Mouse (Mus musculus) urinary bladder, postnatal 36 days (tissue): ENCODE measurements around the gene Npepps.
"Not testable (repeated sequence)": the region's sequence is repeated elsewhere in the genome, so short reads cannot be mapped to it uniquely, and the experiment has no call there.

Source experiments
- DNase-seq, 2 experiments: peaks; one replicate each; pipeline ENCODE4 v3.0.0; 2022; ENCODE audit warnings: low spot score in 2 of 2, mixed read lengths in 1 of 2

Gene Npepps

GRCm38 (mm10) chr11:97280216-97280861 is at the start of gene Npepps:
Npepps (minus strand) TSS chr11:97280638.
- peak; percentile 60 to 72 for DNase-seq

DNA sequence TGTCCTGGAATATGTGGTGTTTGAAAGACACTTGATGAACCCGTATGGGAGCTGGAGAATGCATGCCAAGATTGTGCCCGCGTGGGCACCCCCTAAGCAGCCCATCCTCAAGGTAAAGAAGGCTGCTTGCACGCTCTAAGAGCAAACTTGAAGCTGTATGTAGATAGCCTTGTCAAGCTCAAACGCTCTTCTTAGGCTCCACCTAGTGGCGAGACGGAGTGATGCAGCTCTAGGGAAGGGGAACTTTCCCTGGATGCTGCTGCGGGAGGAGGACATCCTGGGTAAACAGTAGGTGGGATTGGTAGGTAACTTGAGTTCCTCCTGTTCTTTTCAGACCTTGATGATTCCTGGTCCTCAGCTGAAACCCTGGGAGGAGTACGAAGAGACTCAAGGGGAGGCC is 47.7 kb upstream of the Npepps start:
- DNase-seq, result peak in 1 of 2 experiments; percentile 63

GRCm38 (mm10) chr11:97325224-97325623 is 44.8 kb upstream of the Npepps start:
- no peak for DNase-seq

DNA sequence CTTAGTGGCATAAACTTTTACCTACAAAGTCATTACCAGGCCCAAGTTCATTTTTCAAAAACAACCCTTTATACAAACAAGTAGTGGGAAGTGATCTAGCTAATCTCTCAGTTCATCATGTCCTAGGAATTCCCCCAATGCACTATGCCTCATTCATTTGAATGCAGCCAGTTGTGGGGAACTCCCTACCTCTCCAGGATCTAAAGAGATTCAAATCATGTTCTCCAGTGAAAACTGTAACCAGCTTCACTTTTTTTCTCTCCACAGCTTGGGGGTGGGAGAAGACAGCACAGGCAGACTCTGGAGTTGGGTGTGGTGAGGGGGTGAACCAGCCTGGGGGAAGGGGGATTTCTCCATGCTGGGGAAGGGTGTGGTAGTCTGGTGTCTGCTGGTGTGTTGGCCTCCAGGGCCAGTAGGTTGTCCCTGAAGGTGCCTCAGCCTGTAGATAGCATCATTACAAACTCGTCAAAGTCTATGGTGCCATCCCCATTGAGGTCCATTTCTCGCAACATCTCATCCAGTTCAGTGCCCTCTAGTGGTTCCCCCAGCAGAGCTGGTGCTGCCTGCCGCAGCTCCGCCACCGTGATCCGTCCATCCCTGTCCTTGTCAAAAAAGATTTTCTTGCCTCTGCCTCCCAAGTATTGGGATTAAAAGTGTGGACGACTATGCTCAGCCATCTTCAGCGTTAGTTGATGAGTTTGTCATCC is 41.6 kb upstream of the Npepps start:
- not testable (repeated sequence) for DNase-seq

GRCm38 (mm10) chr11:97321197-97321596 is 40.8 kb upstream of the Npepps start:
- no peak for DNase-seq

- DNase-seq, result peak; percentile 96 to 98
Measured at GRCm38 (mm10) chr11:97315504-97316503, 35.4 kb upstream of the Npepps start, which contains the start of gene Mrpl45. Mrpl45 (plus strand) TSS chr11:97315716.

DNA sequence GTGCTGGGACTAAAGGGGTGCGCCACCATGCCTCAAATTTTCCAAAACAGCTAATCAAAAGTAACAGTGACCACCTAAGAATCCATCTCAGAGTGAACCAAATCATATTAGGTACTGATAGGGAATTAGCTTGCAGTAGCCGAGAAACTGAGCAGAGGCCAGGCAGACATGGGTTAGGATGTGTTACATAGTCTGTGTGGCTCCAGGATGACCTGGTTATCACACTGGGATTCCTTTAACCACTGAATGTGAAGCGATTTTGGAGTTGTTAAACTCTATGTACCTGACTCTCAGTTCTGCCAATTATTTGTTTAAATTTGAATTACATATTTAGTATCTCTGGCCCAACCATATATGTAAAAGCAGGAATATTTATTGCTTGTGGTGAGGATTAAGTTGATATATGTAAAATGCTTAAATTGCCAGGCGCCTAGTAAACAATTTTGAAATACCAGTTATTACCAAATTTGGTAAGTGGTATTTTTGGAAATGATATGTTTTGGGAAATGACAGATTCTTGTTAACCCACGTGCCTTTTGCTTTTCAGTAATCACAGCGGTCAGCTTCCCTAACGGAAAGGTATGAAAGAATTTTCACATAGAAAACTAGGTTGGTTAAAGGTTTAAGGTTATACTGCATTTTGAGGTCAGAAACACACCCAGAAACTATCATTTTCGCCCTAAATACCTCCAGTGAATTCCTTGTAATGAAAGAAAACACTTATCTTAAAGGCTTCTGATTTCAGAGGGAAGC is 34.5 kb upstream of the Npepps start:
- no peak for DNase-seq

DNA sequence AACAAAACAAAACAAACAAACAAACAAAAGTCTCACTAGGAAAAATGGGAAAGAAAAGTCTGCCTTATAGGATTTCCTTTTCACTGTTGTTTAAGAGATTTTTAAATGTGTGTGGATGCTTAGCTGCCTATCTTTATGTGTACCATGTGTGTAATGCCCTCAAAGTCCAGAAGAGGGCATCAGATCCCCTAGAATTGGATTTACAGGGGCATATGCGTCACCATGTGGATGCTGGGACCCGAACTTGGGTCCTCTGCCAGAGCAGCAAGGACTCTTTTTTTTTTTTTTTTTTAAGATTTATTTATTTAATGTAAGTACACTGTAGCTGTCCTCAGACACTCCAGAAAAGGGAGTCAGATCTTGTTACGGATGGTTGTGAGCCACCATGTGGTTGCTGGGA is 33.7 kb upstream of the Npepps start:
- no peak for DNase-seq

DNA sequence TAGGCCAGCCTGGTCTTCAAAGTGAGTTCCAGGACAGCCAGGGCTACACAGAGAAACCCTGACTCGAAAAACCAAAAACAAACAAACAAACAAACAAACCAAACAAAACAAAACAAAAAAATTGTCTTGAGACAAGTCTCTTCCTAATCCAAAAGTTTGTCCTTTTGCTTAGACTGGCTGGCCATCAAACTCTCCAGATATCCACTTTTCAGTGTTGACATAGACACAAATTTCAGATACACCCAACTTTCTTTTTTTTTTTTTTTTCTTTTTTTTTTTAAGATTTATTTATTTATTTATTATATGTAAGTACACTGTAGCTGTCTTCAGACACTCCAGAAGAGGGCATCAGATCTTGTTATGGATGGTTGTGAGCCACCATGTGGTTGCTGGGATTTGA is 32.4 kb upstream of the Npepps start:
- not testable (repeated sequence) for DNase-seq

GRCm38 (mm10) chr11:97310895-97311631 is 30.6 kb upstream of the Npepps start:
- peak in 1 of 2 experiments; percentile 27 for DNase-seq

- DNase-seq, result peak; percentile 52 to 81
Measured at GRCm38 (mm10) chr11:97309911-97310571, 29.6 kb upstream of the Npepps start.

- DNase-seq, result peak; percentile 73 to 84
Measured at GRCm38 (mm10) chr11:97309451-97309836, 29.0 kb upstream of the Npepps start.

GRCm38 (mm10) chr11:97308806-97309450 is 28.5 kb upstream of the Npepps start:
- no peak for DNase-seq

- no peak for DNase-seq
Measured at GRCm38 (mm10) chr11:97307294-97308069, 27.0 kb upstream of the Npepps start.

- DNase-seq, result no peak
Measured at GRCm38 (mm10) chr11:97304631-97305030, 24.2 kb upstream of the Npepps start.

GRCm38 (mm10) chr11:97302231-97302781 is 21.9 kb upstream of the Npepps start:
- DNase-seq, result peak in 1 of 2 experiments; percentile 51

DNA sequence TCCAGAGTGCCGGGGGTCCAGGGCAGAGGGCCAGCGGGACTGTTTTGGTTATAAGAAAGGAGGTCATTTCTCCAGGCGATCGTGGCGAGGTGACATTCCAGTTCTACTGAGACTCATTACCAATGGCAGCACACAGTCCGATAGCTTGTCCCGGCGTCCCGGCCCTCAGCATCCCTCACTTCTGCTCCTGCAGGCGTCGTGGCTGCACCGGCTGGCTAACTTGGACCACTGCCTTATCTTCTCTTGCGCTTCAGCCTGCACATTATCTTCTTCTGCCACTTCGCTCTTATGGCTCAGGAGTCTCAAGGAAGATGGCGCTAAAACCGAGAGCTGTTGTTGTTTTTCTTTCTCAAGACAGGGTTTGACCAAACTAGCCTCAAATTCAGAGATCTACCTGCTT is 21.0 kb upstream of the Npepps start:
- DNase-seq, result no peak

GRCm38 (mm10) chr11:97299939-97300338 is 19.5 kb upstream of the Npepps start:
- no peak for DNase-seq
